Mouse (Mus musculus) splenic B cell, adult 2 months (primary cell): ENCODE measurements around the gene Ppp1r9a.

Experiments used
- DNase-seq: peaks from one replicate; pipeline ENCODE4 v3.0.0-alpha.2; 2011; ENCODE audit warnings: low read depth, low spot score
- H3K27me3 ChIP-seq: 2 replicates; pipeline ENCODE4 v1.6.1; 2012; ENCODE audit warnings: mild to moderate bottlenecking, low read length, moderate library complexity, mixed read lengths; ENCODE audit not compliant: control insufficient read depth, poor library complexity, insufficient read depth, severe bottlenecking
- H3K36me3 ChIP-seq: 2 replicates; pipeline ENCODE4 v1.6.1; 2012; ENCODE audit warnings: mild to moderate bottlenecking, low read length, moderate library complexity, mixed read lengths; ENCODE audit not compliant: control insufficient read depth, poor library complexity, insufficient read depth, severe bottlenecking

Ppp1r9a gene

GRCm38 (mm10) chr6:5177967-5178891, 275.5 kb downstream of the Ppp1r9a start:
- Histone ChIP-seq H3K27me3 (no peaks in the 10 kb centered on the region), H3K36me3 (no peaks in the 10 kb centered on the region)
- DNase-seq, result no peak

- Histone ChIP-seq H3K27me3 (no peaks in the 10 kb centered on the region), H3K36me3 (no peaks in the 10 kb centered on the region)
- DNase-seq, result no peak
These were observed 276.5 kb downstream of the Ppp1r9a start for GRCm38 (mm10) chr6:5179189-5179588.

- H3K27me3 ChIP-seq, result no peaks in the 10 kb centered on the region
- no peaks in the 10 kb centered on the region for H3K36me3 ChIP-seq
- no peak for DNase-seq
These were observed 277.9 kb downstream of the Ppp1r9a start for GRCm38 (mm10) chr6:5180645-5181044.

- no peaks in the 10 kb centered on the region for H3K27me3 ChIP-seq
- H3K36me3 ChIP-seq, result no peaks in the 10 kb centered on the region
- no peak for DNase-seq
These were observed 283.7 kb downstream of the Ppp1r9a start for GRCm38 (mm10) chr6:5186229-5186950.

GRCm38 (mm10) chr6:5187586-5187985, 284.9 kb downstream of the Ppp1r9a start:
- Histone ChIP-seq H3K36me3 (no peaks in the 10 kb centered on the region), H3K27me3 (no peaks in the 10 kb centered on the region)
- DNase-seq, result no peak

- Histone ChIP-seq H3K36me3 (no peaks in the 10 kb centered on the region), H3K27me3 (no peaks in the 10 kb centered on the region)
- DNase-seq, result no peak
These were observed 285.3 kb downstream of the Ppp1r9a start for GRCm38 (mm10) chr6:5188036-5188435.

GRCm38 (mm10) chr6:5188938-5189337, 286.2 kb downstream of the Ppp1r9a start:
- H3K36me3 ChIP-seq, result no peaks in the 10 kb centered on the region
- no peak for DNase-seq

GRCm38 (mm10) chr6:5189507-5189906, 286.8 kb downstream of the Ppp1r9a start:
- no peaks in the 10 kb centered on the region for H3K27me3 ChIP-seq
- no peaks in the 10 kb centered on the region for H3K36me3 ChIP-seq
- no peak for DNase-seq

More at GRCm38 (mm10) chr6:5188938-5189337, 286.2 kb downstream of the Ppp1r9a start:
- H3K27me3 ChIP-seq, result no peaks in the 10 kb centered on the region

GRCm38 (mm10) chr6:5190761-5191160, 288.0 kb downstream of the Ppp1r9a start:
- no peaks in the 10 kb centered on the region for H3K36me3 ChIP-seq
- DNase-seq, result no peak
- no peaks in the 10 kb centered on the region for H3K27me3 ChIP-seq

GRCm38 (mm10) chr6:5193693-5194092, 291.0 kb downstream of the Ppp1r9a start, which contains the start of gene Pon1:
TSS of gene Pon1 (minus strand) at chr6:5193946.
- Histone ChIP-seq H3K27me3 (no peaks in the 10 kb centered on the region), H3K36me3 (no peaks in the 10 kb centered on the region)
- no peak for DNase-seq

- Histone ChIP-seq H3K27me3 (no peaks in the 10 kb centered on the region), H3K36me3 (no peaks in the 10 kb centered on the region)
- DNase-seq, result no peak
These were observed 295.9 kb downstream of the Ppp1r9a start for GRCm38 (mm10) chr6:5198590-5198989.

GRCm38 (mm10) chr6:5199376-5199905, 296.7 kb downstream of the Ppp1r9a start:
- no peak for DNase-seq
- H3K36me3 ChIP-seq, result no peaks in the 10 kb centered on the region
- H3K27me3 ChIP-seq, result no peaks in the 10 kb centered on the region

GRCm38 (mm10) chr6:5199916-5200315, 297.2 kb downstream of the Ppp1r9a start:
- no peak for DNase-seq
- Histone ChIP-seq H3K27me3 (no peaks in the 10 kb centered on the region), H3K36me3 (no peaks in the 10 kb centered on the region)

GRCm38 (mm10) chr6:5207817-5208216, 305.1 kb downstream of the Ppp1r9a start:
- no peaks in the 10 kb centered on the region for H3K36me3 ChIP-seq
- no peak for DNase-seq
- H3K27me3 ChIP-seq, result no peaks in the 10 kb centered on the region
